Mouse (Mus musculus) cerebellum, adult 2 months (tissue): ENCODE results near the gene 9930104L06Rik.

Experiments
- CTCF ChIP-seq: fragments of 200-500 bp; IDR thresholded peaks from 2 replicates; pipeline ENCODE4 v1.5.1; 2011; ENCODE audit warnings: low read depth, mild to moderate bottlenecking, control low read depth, low read length, moderate library complexity, borderline replicate concordance; ENCODE audit not compliant: insufficient read depth
- POLR2A ChIP-seq: fragments of 200-500 bp; IDR thresholded peaks from 2 replicates; pipeline ENCODE4 v1.6.1; 2011; ENCODE audit warnings: low read length, control low read depth, borderline replicate concordance; ENCODE audit not compliant: insufficient read depth

GRCm38 (mm10) chr4:124962576-124962975 lies 25.7 kb downstream of the 9930104L06Rik start:
- no peak for TF ChIP-seq POLR2A
- TF ChIP-seq CTCF, result no peak
